Mouse (Mus musculus): Measurements from ENCODE around the gene Gnai2. TPM values are rescaled to one million over a fixed set of nuclear protein-coding genes. Genes with fewer than 3 reads are reported as not detected.

Gene Gnai2
- polyA plus RNA-seq, 1 experiment from 2014 or later: 265 TPM

DNA sequence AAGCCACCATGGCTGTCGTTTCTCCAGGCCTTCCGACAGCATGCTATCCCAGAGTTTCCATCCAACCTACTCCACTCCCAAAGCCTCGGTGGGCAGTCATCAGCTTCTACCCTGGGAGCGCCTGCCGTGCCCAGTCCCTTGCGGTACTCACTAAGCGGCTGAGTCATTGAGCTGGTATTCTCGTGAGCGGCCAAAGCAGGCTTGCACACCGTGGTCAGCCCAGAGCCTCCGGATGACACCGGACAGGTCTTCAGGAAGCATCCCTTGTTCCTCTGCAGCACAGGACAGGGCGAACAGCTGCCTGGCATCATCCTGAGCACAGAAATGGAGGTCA is 15.7 kb downstream of the Gnai2 start:
- Histone ChIP-seq H3K4me2 (replicated peaks; ENCODE audit: low read depth) (no peak overlapping the region; the same call in 1 of the 2 replicates), H3K4me1 (replicated peaks; ENCODE audit: control insufficient read depth, insufficient read depth, low read length) (peaks cover 27% of the 10 kb centered on the region), H3K27me3 (replicated peaks; ENCODE audit: control insufficient read depth, insufficient read depth, low read length) (no peaks in the 10 kb centered on the region), H3K27ac (ENCODE audit: low read depth, low read length) (peak overlapping the region; percentile 93), H3K36me3 (ENCODE audit: control insufficient read depth, insufficient read depth) (peaks cover 59% of the 10 kb centered on the region), H3K4me3 (ENCODE audit: low read depth, low read length) (no peak overlapping the region), H3K9me3 (ENCODE audit: control insufficient read depth) (no peaks in the 10 kb centered on the region), H3K9ac (ENCODE audit: low read depth, low read length) (no peak overlapping the region)
- ATAC-seq: peak; percentile 43
- WGBS: 29% methylated on average over 13 of the region's 13 CpGs
- no peak for TF ChIP-seq CTCF (IDR thresholded peaks at IDR 0.05; ENCODE audit: low read depth)

GRCm38 (mm10) chr9:107618778-107619545 is 16.2 kb downstream of the Gnai2 start:
- peak; percentile 95 for ATAC-seq
- peaks cover 22% of the 10 kb centered on the region for H3K4me1 ChIP-seq (replicated peaks; ENCODE audit: control insufficient read depth, insufficient read depth, low read length)
- H3K9me3 ChIP-seq (ENCODE audit: control insufficient read depth): no peaks in the 10 kb centered on the region
- TF ChIP-seq CTCF (IDR thresholded peaks at IDR 0.05; ENCODE audit: low read depth): no peak
- H3K27ac ChIP-seq (ENCODE audit: low read depth, low read length): peak overlapping the region; percentile 93
- H3K4me3 ChIP-seq (ENCODE audit: low read depth, low read length): no peak overlapping the region
- WGBS: 10% methylated on average over 13 of the region's 13 CpGs
- peaks cover 64% of the 10 kb centered on the region for H3K36me3 ChIP-seq (ENCODE audit: control insufficient read depth, insufficient read depth)
- no peaks in the 10 kb centered on the region for H3K27me3 ChIP-seq (replicated peaks; ENCODE audit: control insufficient read depth, insufficient read depth, low read length)
- peak overlapping the region; percentile 23; the same call in 1 of the 2 replicates for H3K9ac ChIP-seq (ENCODE audit: low read depth, low read length)
- peak overlapping the region; percentile 25; the same call in 1 of the 2 replicates for H3K4me2 ChIP-seq (replicated peaks; ENCODE audit: low read depth)

- WGBS: 95% methylated on average over 6 of the region's 6 CpGs
- ATAC-seq: no peak
- Histone ChIP-seq H3K4me3 (ENCODE audit: low read depth, low read length) (no peak overlapping the region), H3K4me1 (replicated peaks; ENCODE audit: control insufficient read depth, insufficient read depth, low read length) (peaks cover 21% of the 10 kb centered on the region), H3K27ac (ENCODE audit: low read depth, low read length) (peak overlapping the region; percentile 93; the same call in 1 of the 2 replicates), H3K27me3 (replicated peaks; ENCODE audit: control insufficient read depth, insufficient read depth, low read length) (no peaks in the 10 kb centered on the region), H3K9me3 (ENCODE audit: control insufficient read depth) (no peaks in the 10 kb centered on the region), H3K4me2 (replicated peaks; ENCODE audit: low read depth) (no peak overlapping the region), H3K36me3 (ENCODE audit: control insufficient read depth, insufficient read depth) (peaks cover 68% of the 10 kb centered on the region), H3K9ac (ENCODE audit: low read depth, low read length) (0 out of 2 replicates have a peak overlapping the region, but pooled peaks have one; percentile 26)
- no peak for TF ChIP-seq CTCF (IDR thresholded peaks at IDR 0.05; ENCODE audit: low read depth)
These were observed 17.1 kb downstream of the Gnai2 start for GRCm38 (mm10) chr9:107618098-107618497.

- no peak overlapping the region for H3K4me2 ChIP-seq (replicated peaks; ENCODE audit: low read depth)
- peaks cover 21% of the 10 kb centered on the region for H3K4me1 ChIP-seq (replicated peaks; ENCODE audit: control insufficient read depth, insufficient read depth, low read length)
- no peak overlapping the region for H3K4me3 ChIP-seq (ENCODE audit: low read depth, low read length)
- H3K36me3 ChIP-seq (ENCODE audit: control insufficient read depth, insufficient read depth): peaks cover 64% of the 10 kb centered on the region
- ATAC-seq: no peak
- H3K9me3 ChIP-seq (ENCODE audit: control insufficient read depth): no peaks in the 10 kb centered on the region
- H3K27ac ChIP-seq (ENCODE audit: low read depth, low read length): 0 out of 2 replicates have a peak overlapping the region, but pooled peaks have one; percentile 93
- TF ChIP-seq CTCF (IDR thresholded peaks at IDR 0.05; ENCODE audit: low read depth): peak; percentile 45; the same call in 1 of the 2 replicates
- 86% methylated on average over 2 of the region's 2 CpGs for WGBS
- H3K9ac ChIP-seq (ENCODE audit: low read depth, low read length): no peak overlapping the region
- H3K27me3 ChIP-seq (replicated peaks; ENCODE audit: control insufficient read depth, insufficient read depth, low read length): no peaks in the 10 kb centered on the region
These were observed 17.7 kb downstream of the Gnai2 start for GRCm38 (mm10) chr9:107617461-107617860.

DNA sequence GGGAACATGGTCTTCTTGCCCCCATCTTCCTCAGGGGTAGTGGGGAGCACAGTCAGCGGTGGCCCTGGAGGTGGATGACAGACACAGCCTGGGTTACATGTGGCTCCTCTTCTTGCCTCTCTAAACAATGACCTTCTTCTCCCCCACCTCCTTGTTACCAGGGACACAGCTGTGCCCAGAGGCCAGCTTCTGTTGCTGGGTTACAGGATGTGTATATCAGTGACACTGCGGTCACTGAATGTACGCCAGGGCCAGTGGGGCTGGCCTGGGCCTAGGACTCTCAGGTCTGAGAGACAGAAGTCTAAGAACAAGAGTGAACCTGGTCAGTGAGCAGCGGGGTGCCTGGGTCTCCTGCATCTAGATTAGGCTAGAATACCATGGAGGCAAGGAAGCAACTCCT is 20.1 kb downstream of the Gnai2 start:
- no peaks in the 10 kb centered on the region for H3K9me3 ChIP-seq (ENCODE audit: control insufficient read depth)
- H3K4me2 ChIP-seq (replicated peaks; ENCODE audit: low read depth): no peak overlapping the region
- WGBS: 81% methylated on average over 4 of the region's 4 CpGs
- no peak for TF ChIP-seq CTCF (IDR thresholded peaks at IDR 0.05; ENCODE audit: low read depth)
- H3K9ac ChIP-seq (ENCODE audit: low read depth, low read length): no peak overlapping the region
- H3K27me3 ChIP-seq (replicated peaks; ENCODE audit: control insufficient read depth, insufficient read depth, low read length): no peaks in the 10 kb centered on the region
- H3K4me1 ChIP-seq (replicated peaks; ENCODE audit: control insufficient read depth, insufficient read depth, low read length): peaks cover 33% of the 10 kb centered on the region
- no peak for ATAC-seq
- no peak overlapping the region for H3K27ac ChIP-seq (ENCODE audit: low read depth, low read length)
- no peak overlapping the region for H3K4me3 ChIP-seq (ENCODE audit: low read depth, low read length)
- peaks cover 52% of the 10 kb centered on the region for H3K36me3 ChIP-seq (ENCODE audit: control insufficient read depth, insufficient read depth)

DNA sequence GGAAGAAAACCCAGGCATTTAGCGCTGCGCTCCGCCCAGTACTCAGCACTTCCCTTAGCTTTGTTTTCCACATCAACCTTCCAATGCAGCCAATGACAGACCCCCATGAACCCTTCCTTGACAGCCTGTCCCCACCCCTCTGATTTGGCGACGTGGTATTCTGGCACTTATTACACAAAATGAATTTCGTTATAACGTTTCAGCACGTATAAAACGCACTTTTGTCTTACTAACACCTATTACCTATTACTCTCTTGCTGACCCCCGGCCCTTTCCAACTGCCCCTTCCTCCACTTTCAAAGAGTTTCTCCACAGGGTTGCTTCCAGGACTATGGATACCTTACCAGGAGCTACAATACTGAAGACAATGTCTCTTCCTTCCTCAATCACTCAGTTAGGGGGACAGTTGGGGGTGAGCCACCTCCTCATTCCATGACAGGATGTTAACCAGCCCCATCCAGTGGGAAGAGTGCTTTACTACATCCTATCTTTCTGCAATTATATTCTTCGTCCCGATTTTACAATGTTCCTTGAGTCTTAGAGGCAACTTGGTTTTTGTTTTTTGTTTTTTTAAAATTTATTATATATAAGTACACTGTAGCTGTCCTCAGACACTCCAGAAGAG is 22.1 kb downstream of the Gnai2 start:
- Histone ChIP-seq H3K27ac (ENCODE audit: low read depth, low read length) (peak overlapping the region; percentile 95), H3K4me3 (ENCODE audit: low read depth, low read length) (no peak overlapping the region), H3K9ac (ENCODE audit: low read depth, low read length) (no peak overlapping the region; the same call in 1 of the 2 replicates), H3K4me1 (replicated peaks; ENCODE audit: control insufficient read depth, insufficient read depth, low read length) (peaks cover 22% of the 10 kb centered on the region; the same call in 1 of the 2 replicates), H3K36me3 (ENCODE audit: control insufficient read depth, insufficient read depth) (peaks cover 42% of the 10 kb centered on the region), H3K27me3 (replicated peaks; ENCODE audit: control insufficient read depth, insufficient read depth, low read length) (no peaks in the 10 kb centered on the region), H3K9me3 (ENCODE audit: control insufficient read depth) (no peaks in the 10 kb centered on the region), H3K4me2 (replicated peaks; ENCODE audit: low read depth) (peak overlapping the region; percentile 67)
- WGBS: 8% methylated on average over 12 of the region's 12 CpGs
- peak; percentile 58 for TF ChIP-seq CTCF (IDR thresholded peaks at IDR 0.05; ENCODE audit: low read depth)
- peak; percentile 28 for ATAC-seq

Measured in intestine, postnatal 0 days (tissue).